15 mouse cellular contexts compared by ENCODE assay signal in genomic region chr17:84151306-84151705, GRCm38 (mm10). TPM values are rescaled to one million over a fixed set of nuclear protein-coding genes. Genes with fewer than 3 reads are reported as not detected.
DNase-seq lines count a peak whose midpoint lies in the region; ATAC-seq and TF ChIP-seq lines count a peak whose summit lies in the region.
"Had no signal": no experiment of that assay in that cellular context is flagged by ENCODE, and none has a peak within 500 bp of the region (broad histone marks: within the 10 kb centered on the region; RNA-seq: fewer than 3 reads in every experiment).

No protein-coding gene starts in this region.

- H3K9ac ChIP-seq in heart, embryonic 13.5 days = no peak overlapping the region
- no peak overlapping the region for H3K9ac ChIP-seq in stomach, postnatal 0 days (ENCODE audit: low read length)
- H3K9ac ChIP-seq: heart, embryonic 15.5 days; hindbrain, embryonic 13.5 days; limb, embryonic 15.5 days; midbrain, embryonic 15.5 days; neural tube, embryonic 12.5 days had no signal

- no peak for TF ChIP-seq EP300 in stomach, postnatal 0 days (optimal IDR thresholded peaks at IDR 0.05)

- peaks cover 86% of the 10 kb centered on the region for H3K4me1 ChIP-seq in heart, embryonic 13.5 days
- H3K4me1 ChIP-seq in embryonic facial prominence, embryonic 10.5 days = peaks cover 61% of the 10 kb centered on the region
- H3K4me1 ChIP-seq in stomach, postnatal 0 days (replicated peaks; ENCODE audit: control insufficient read depth, insufficient read depth) = peaks cover 20% of the 10 kb centered on the region

- ATAC-seq in heart, embryonic 13.5 days (ENCODE audit: extremely low read depth, insufficient number of reproducible peaks, low FRiP score, low TSS enrichment) = no peak
- no peak for ATAC-seq in stomach, postnatal 0 days (ENCODE audit: low FRiP score, low TSS enrichment)
- ATAC-seq: midbrain, embryonic 15.5 days had no signal

- H3K27ac ChIP-seq in heart, embryonic 13.5 days (replicated peaks) = peak overlapping the region; percentile 70
- 0 out of 2 replicates have a peak overlapping the region, but pooled peaks have one; percentile 37 for H3K27ac ChIP-seq in embryonic facial prominence, embryonic 10.5 days (replicated peaks)
- H3K27ac ChIP-seq in stomach, postnatal 0 days (replicated peaks) = no peak overlapping the region
- H3K27ac ChIP-seq: heart, embryonic 15.5 days; hindbrain, embryonic 13.5 days; layer of hippocampus, adult 2 months; limb, embryonic 15.5 days; midbrain, embryonic 15.5 days; neural tube, embryonic 12.5 days had no signal

- 63% methylated on average over 6 of the region's 6 CpGs for WGBS in heart, embryonic 13.5 days
- WGBS in embryonic facial prominence, embryonic 10.5 days = 75% methylated on average over 6 of the region's 6 CpGs
- 73% methylated on average over 6 of the region's 6 CpGs for WGBS in stomach, postnatal 0 days

- no peaks in the 10 kb centered on the region for H3K9me3 ChIP-seq in heart, embryonic 13.5 days
- H3K9me3 ChIP-seq in embryonic facial prominence, embryonic 10.5 days = no peaks in the 10 kb centered on the region
- H3K9me3 ChIP-seq in stomach, postnatal 0 days (ENCODE audit: control insufficient read depth, low read length) = no peaks in the 10 kb centered on the region
- H3K9me3 ChIP-seq: heart, embryonic 15.5 days; hindbrain, embryonic 13.5 days; limb, embryonic 15.5 days; midbrain, embryonic 15.5 days; neural tube, embryonic 12.5 days had no signal

- 0 out of 2 replicates have a peak, but pooled peaks cover 4% of the 10 kb centered on the region for H3K27me3 ChIP-seq in heart, embryonic 13.5 days (replicated peaks)
- peaks cover 51% of the 10 kb centered on the region for H3K27me3 ChIP-seq in embryonic facial prominence, embryonic 10.5 days (replicated peaks; ENCODE audit: low read depth, poor library complexity, severe bottlenecking)
- no peaks in the 10 kb centered on the region for H3K27me3 ChIP-seq in stomach, postnatal 0 days (ENCODE audit: control insufficient read depth, insufficient read depth, low read length)
- H3K27me3 ChIP-seq: heart, embryonic 15.5 days; midbrain, embryonic 15.5 days had no signal

- TF ChIP-seq CTCF in stomach, postnatal 0 days (IDR thresholded peaks at IDR 0.05; ENCODE audit: low read depth) = no peak

- H3K36me3 ChIP-seq in heart, embryonic 13.5 days = no peaks in the 10 kb centered on the region
- H3K36me3 ChIP-seq in embryonic facial prominence, embryonic 10.5 days (replicated peaks) = no peaks in the 10 kb centered on the region
- no peaks in the 10 kb centered on the region for H3K36me3 ChIP-seq in stomach, postnatal 0 days (ENCODE audit: control insufficient read depth, insufficient read depth, low read length)
- H3K36me3 ChIP-seq: heart, embryonic 15.5 days; hindbrain, embryonic 13.5 days; limb, embryonic 15.5 days; midbrain, embryonic 15.5 days; neural tube, embryonic 12.5 days had no signal

- H3K4me2 ChIP-seq in heart, embryonic 13.5 days = peak overlapping the region; percentile 32
- no peak overlapping the region for H3K4me2 ChIP-seq in stomach, postnatal 0 days (replicated peaks; ENCODE audit: low read depth)
- H3K4me2 ChIP-seq: heart, embryonic 15.5 days; hindbrain, embryonic 13.5 days; limb, embryonic 15.5 days; midbrain, embryonic 15.5 days; neural tube, embryonic 12.5 days had no signal

- DNase-seq in heart, adult 8-10 months (ENCODE audit: low spot score) = no peak
- DNase-seq in thymus, postnatal 14 days = peak; percentile 3
- no peak for DNase-seq in thymus, postnatal 10 days (ENCODE audit: low spot score in 2 of 2)
- no peak for DNase-seq in embryonic facial prominence, embryonic 10.5 days (ENCODE audit: low spot score)
- DNase-seq in stomach, postnatal 0 days (ENCODE audit: low spot score) = peak; percentile 17
- no peak for DNase-seq in frontal cortex, postnatal 10 days (ENCODE audit: low spot score in 2 of 2)
- DNase-seq: adrenal gland, postnatal 36 days; kidney, adult 2 months had no signal

- no peak overlapping the region for H3K4me3 ChIP-seq in heart, embryonic 13.5 days
- H3K4me3 ChIP-seq in embryonic facial prominence, embryonic 10.5 days = no peak overlapping the region
- H3K4me3 ChIP-seq in stomach, postnatal 0 days (ENCODE audit: low read depth, low read length) = no peak overlapping the region
- H3K4me3 ChIP-seq: heart, embryonic 15.5 days; hindbrain, embryonic 13.5 days; layer of hippocampus, adult 2 months; limb, embryonic 15.5 days; midbrain, embryonic 15.5 days; neural tube, embryonic 12.5 days had no signal

RNA-seq across cellular contexts. Expression of gene Zfp36l2, which starts 36.4 kb away (rescaled TPM):
- polyA plus RNA-seq in heart, embryonic 13.5 days (2015; fragmentation: Nextera tagmentation; extraction: Ambion mirVana) = 5.6 and 6.2 TPM in 2 replicates
- total RNA-seq in heart, adult 8-10 months (2022) = 10 to 100 TPM; 23.5 to 25.4 (median 24.4) TPM
- polyA plus RNA-seq in embryonic facial prominence, embryonic 10.5 days (2016; fragmentation: Nextera tagmentation; extraction: Ambion mirVana) = 10.8 and 12.0 TPM in 2 replicates
- 17.5 and 18.3 TPM in 2 replicates for polyA plus RNA-seq in stomach, postnatal 0 days (2015; fragmentation: Nextera tagmentation; extraction: Ambion mirVana)

Comparison
In these comparisons a context has a peak if more than half of its experiments do, and no peak if none do; other contexts are left out.
1. DNase-seq: peak in thymus, postnatal 14 days (single experiment) and stomach, postnatal 0 days (single experiment); none in heart, adult 8-10 months (single experiment), thymus, postnatal 10 days (0 of 2), embryonic facial prominence, embryonic 10.5 days (single experiment) and frontal cortex, postnatal 10 days (0 of 2).